ENCODE assay signal across 9 mouse cellular contexts in genomic region chr2:49447586-49448475, GRCm38 (mm10). TPM values are rescaled to one million over a fixed set of nuclear protein-coding genes. Genes with fewer than 3 reads are reported as not detected.
DNase-seq lines count a peak whose midpoint lies in the region; ATAC-seq and TF ChIP-seq lines count a peak whose summit lies in the region.
"Had no signal": no experiment of that assay in that cellular context is flagged by ENCODE, and none has a peak within 500 bp of the region (broad histone marks: within the 10 kb centered on the region; RNA-seq: fewer than 3 reads in every experiment).

No protein-coding gene starts in this region.

- H3K9me3 ChIP-seq in hindbrain, embryonic 11.5 days (ENCODE audit: control insufficient read depth, low read length) = no peaks in the 10 kb centered on the region
- no peaks in the 10 kb centered on the region for H3K9me3 ChIP-seq in hindbrain, embryonic 12.5 days (replicated peaks)
- H3K9me3 ChIP-seq in embryonic facial prominence, embryonic 13.5 days = no peaks in the 10 kb centered on the region
- no peaks in the 10 kb centered on the region for H3K9me3 ChIP-seq in stomach, postnatal 0 days (ENCODE audit: control insufficient read depth, low read length)
- no peaks in the 10 kb centered on the region for H3K9me3 ChIP-seq in heart, embryonic 11.5 days (replicated peaks; ENCODE audit: control insufficient read depth, low read length)
- H3K9me3 ChIP-seq: heart, embryonic 10.5 days had no signal

- ATAC-seq in hindbrain, embryonic 11.5 days (ENCODE audit: low FRiP score) = no peak
- ATAC-seq in hindbrain, embryonic 12.5 days (ENCODE audit: low FRiP score) = no peak
- ATAC-seq in embryonic facial prominence, embryonic 13.5 days (ENCODE audit: insufficient number of reproducible peaks, insufficient read depth, low FRiP score, low TSS enrichment, low read depth) = no peak
- ATAC-seq in stomach, postnatal 0 days (ENCODE audit: low FRiP score, low TSS enrichment) = no peak
- ATAC-seq in heart, embryonic 11.5 days (replicated peaks; ENCODE audit: insufficient number of reproducible peaks, low FRiP score, low TSS enrichment) = no peak

- no peak overlapping the region; the same call in 1 of the 2 replicates for H3K9ac ChIP-seq in hindbrain, embryonic 11.5 days (ENCODE audit: low read depth, low read length)
- no peak overlapping the region for H3K9ac ChIP-seq in hindbrain, embryonic 12.5 days
- H3K9ac ChIP-seq in embryonic facial prominence, embryonic 13.5 days = 0 out of 2 replicates have a peak overlapping the region, but pooled peaks have one; percentile 11
- no peak overlapping the region for H3K9ac ChIP-seq in stomach, postnatal 0 days (ENCODE audit: low read length)
- H3K9ac ChIP-seq in heart, embryonic 11.5 days (ENCODE audit: low read depth, low read length) = no peak overlapping the region

- DNase-seq in hindbrain, embryonic 11.5 days (ENCODE audit: low spot score) = peak; percentile 24
- DNase-seq in right cerebral cortex, adult 18-20 months = peak; percentile 12
- DNase-seq in right cerebral cortex, postnatal 25 days = no peak
- no peak for DNase-seq in stomach, postnatal 0 days (ENCODE audit: low spot score)
- DNase-seq in spleen, postnatal 14 days (ENCODE audit: low spot score in 2 of 2) = no peak

- 58% methylated on average over 8 of the region's 8 CpGs for WGBS in hindbrain, embryonic 11.5 days
- WGBS in hindbrain, embryonic 12.5 days = 52% methylated on average over 8 of the region's 8 CpGs
- WGBS in embryonic facial prominence, embryonic 13.5 days = 14% methylated on average over 8 of the region's 8 CpGs
- 54% methylated on average over 8 of the region's 8 CpGs for WGBS in stomach, postnatal 0 days
- 54% methylated on average over 8 of the region's 8 CpGs for WGBS in heart, embryonic 11.5 days (ENCODE audit: insufficient replicate concordance)

- H3K36me3 ChIP-seq in hindbrain, embryonic 11.5 days (ENCODE audit: control insufficient read depth, insufficient read depth, low read length) = no peaks in the 10 kb centered on the region
- H3K36me3 ChIP-seq in hindbrain, embryonic 12.5 days = no peaks in the 10 kb centered on the region
- H3K36me3 ChIP-seq in embryonic facial prominence, embryonic 13.5 days = no peaks in the 10 kb centered on the region
- H3K36me3 ChIP-seq in stomach, postnatal 0 days (ENCODE audit: control insufficient read depth, insufficient read depth, low read length) = no peaks in the 10 kb centered on the region
- H3K36me3 ChIP-seq in heart, embryonic 11.5 days (ENCODE audit: control insufficient read depth, insufficient read depth, low read length) = no peaks in the 10 kb centered on the region
- H3K36me3 ChIP-seq: heart, embryonic 10.5 days had no signal

- no peak for TF ChIP-seq EP300 in stomach, postnatal 0 days (optimal IDR thresholded peaks at IDR 0.05)

- H3K4me1 ChIP-seq in hindbrain, embryonic 11.5 days (replicated peaks; ENCODE audit: control insufficient read depth, insufficient read depth, low read length) = no peaks in the 10 kb centered on the region; the same call in 1 of the 2 replicates
- peaks cover 3% of the 10 kb centered on the region; the same call in 1 of the 2 replicates for H3K4me1 ChIP-seq in hindbrain, embryonic 12.5 days
- peaks cover 11% of the 10 kb centered on the region for H3K4me1 ChIP-seq in embryonic facial prominence, embryonic 13.5 days
- no peaks in the 10 kb centered on the region for H3K4me1 ChIP-seq in stomach, postnatal 0 days (replicated peaks; ENCODE audit: control insufficient read depth, insufficient read depth)
- H3K4me1 ChIP-seq in heart, embryonic 11.5 days (ENCODE audit: control insufficient read depth, insufficient read depth, low read length) = no peaks in the 10 kb centered on the region
- H3K4me1 ChIP-seq: heart, embryonic 10.5 days had no signal

- no peak overlapping the region for H3K27ac ChIP-seq in hindbrain, embryonic 11.5 days (ENCODE audit: low read depth, low read length)
- no peak overlapping the region for H3K27ac ChIP-seq in hindbrain, embryonic 12.5 days
- no peak overlapping the region for H3K27ac ChIP-seq in embryonic facial prominence, embryonic 13.5 days
- H3K27ac ChIP-seq in stomach, postnatal 0 days (replicated peaks) = no peak overlapping the region
- H3K27ac ChIP-seq in heart, embryonic 11.5 days (ENCODE audit: low read depth, low read length) = no peak overlapping the region
- H3K27ac ChIP-seq: heart, embryonic 10.5 days had no signal

- no peak overlapping the region for H3K4me2 ChIP-seq in hindbrain, embryonic 11.5 days (replicated peaks; ENCODE audit: low read depth, low read length)
- H3K4me2 ChIP-seq in hindbrain, embryonic 12.5 days (replicated peaks) = no peak overlapping the region
- H3K4me2 ChIP-seq in embryonic facial prominence, embryonic 13.5 days = peak overlapping the region; percentile 14; the same call in 1 of the 2 replicates
- H3K4me2 ChIP-seq in stomach, postnatal 0 days (replicated peaks; ENCODE audit: low read depth) = no peak overlapping the region
- no peak overlapping the region for H3K4me2 ChIP-seq in heart, embryonic 11.5 days

- TF ChIP-seq CTCF in stomach, postnatal 0 days (IDR thresholded peaks at IDR 0.05; ENCODE audit: low read depth) = peak; percentile 61

- no peak overlapping the region for H3K4me3 ChIP-seq in hindbrain, embryonic 11.5 days (ENCODE audit: low read depth, low read length)
- H3K4me3 ChIP-seq in hindbrain, embryonic 12.5 days = no peak overlapping the region
- no peak overlapping the region for H3K4me3 ChIP-seq in embryonic facial prominence, embryonic 13.5 days
- H3K4me3 ChIP-seq in stomach, postnatal 0 days (ENCODE audit: low read depth, low read length) = no peak overlapping the region
- H3K4me3 ChIP-seq in heart, embryonic 11.5 days (ENCODE audit: low read depth, low read length) = no peak overlapping the region
- H3K4me3 ChIP-seq: heart, embryonic 10.5 days had no signal

- H3K27me3 ChIP-seq in hindbrain, embryonic 11.5 days (ENCODE audit: control insufficient read depth, insufficient read depth, low read length) = no peaks in the 10 kb centered on the region
- H3K27me3 ChIP-seq in hindbrain, embryonic 12.5 days = no peaks in the 10 kb centered on the region
- H3K27me3 ChIP-seq in embryonic facial prominence, embryonic 13.5 days = no peaks in the 10 kb centered on the region
- no peaks in the 10 kb centered on the region for H3K27me3 ChIP-seq in stomach, postnatal 0 days (ENCODE audit: control insufficient read depth, insufficient read depth, low read length)
- no peaks in the 10 kb centered on the region for H3K27me3 ChIP-seq in heart, embryonic 11.5 days (ENCODE audit: control insufficient read depth, insufficient read depth, low read length)

RNA-seq across cellular contexts. Expression of gene Epc2, which starts 3.5 kb away (rescaled TPM):
- 16.6 and 17.0 TPM in 2 replicates for polyA plus RNA-seq in hindbrain, embryonic 11.5 days (2014; fragmentation: Nextera tagmentation; extraction: Ambion mirVana)
- 12.0 and 14.1 TPM in 2 replicates for polyA plus RNA-seq in hindbrain, embryonic 12.5 days (2016; fragmentation: Nextera tagmentation; extraction: Ambion mirVana)
- 8.6 and 9.4 TPM in 2 replicates for polyA plus RNA-seq in embryonic facial prominence, embryonic 13.5 days (2015; fragmentation: Nextera tagmentation; extraction: Ambion mirVana)
- polyA plus RNA-seq in stomach, postnatal 0 days (2015; fragmentation: Nextera tagmentation; extraction: Ambion mirVana) = 2.8 and 2.9 TPM in 2 replicates
- 6.5 and 8.2 TPM in 2 replicates for polyA plus RNA-seq in heart, embryonic 11.5 days (2014; fragmentation: Nextera tagmentation; extraction: Ambion mirVana)

Comparison
In these comparisons a context has a peak if more than half of its experiments do, and no peak if none do; other contexts are left out.
1. DNase-seq: peak in hindbrain, embryonic 11.5 days (single experiment) and right cerebral cortex, adult 18-20 months (single experiment); none in right cerebral cortex, postnatal 25 days (single experiment), stomach, postnatal 0 days (single experiment) and spleen, postnatal 14 days (0 of 2).